Mouse (Mus musculus): ENCODE measurements around the gene Prex1. TPM values are rescaled to one million over a fixed set of nuclear protein-coding genes. Genes with fewer than 3 reads are reported as not detected.
A peak's percentile ranks its signal among the peaks of the same experiment; 100 is the strongest.

Prex1 gene
- total and polyA plus RNA-seq, 3 experiments = 5.5 to 19.5 (median 18.5) TPM

DNA sequence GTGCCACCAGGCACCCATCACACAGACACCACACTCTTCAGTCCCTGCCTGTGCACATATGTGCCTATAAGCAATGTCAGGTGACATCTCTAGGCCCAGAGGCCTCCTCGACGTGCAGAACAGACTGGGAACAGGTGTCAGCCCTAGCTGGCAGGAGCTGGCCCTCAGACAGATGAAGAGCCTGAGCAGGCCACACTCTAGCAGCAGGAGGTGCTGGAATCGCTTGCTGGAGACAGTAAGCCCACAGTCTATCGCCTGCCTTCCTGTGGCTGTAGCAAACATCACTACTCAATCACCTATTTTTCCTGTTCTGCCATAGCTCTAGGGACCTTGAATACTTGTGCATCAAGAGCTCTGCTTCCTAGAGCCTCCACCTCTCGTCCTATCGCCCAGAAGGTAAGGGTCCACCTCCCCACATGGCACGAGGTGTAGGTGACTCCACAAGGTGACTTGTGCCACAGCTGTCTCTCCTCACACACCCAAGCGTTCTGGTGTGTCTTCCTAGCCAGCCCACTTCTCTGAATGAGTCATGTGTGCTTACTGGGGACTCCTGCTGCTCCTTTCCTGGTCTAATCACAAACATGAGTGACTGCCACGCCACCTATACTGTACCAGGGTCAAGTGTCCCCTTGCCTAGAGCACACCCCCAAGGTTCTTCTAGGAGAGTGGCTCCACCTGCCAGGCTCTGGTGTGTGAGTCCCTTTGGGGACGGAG lies 62.2 kb downstream of the Prex1 start:
- Histone ChIP-seq H3K79me2 (replicated peaks; ENCODE audit: control insufficient read depth, extremely low read depth, insufficient read depth, poor library complexity, severe bottlenecking) (no peaks in the 10 kb centered on the region), H3K4me2 (ENCODE audit: insufficient read depth, low read depth, poor library complexity, severe bottlenecking) (no peak overlapping the region), H3K27me3 (replicated peaks) (no peaks in the 10 kb centered on the region), H3K4me3 (replicated peaks in 1 of 3; ENCODE audit: low read depth in 2 of 3, low read length in 2 of 3, poor library complexity in 1 of 3) (no peak overlapping the region), H3K4me1 (ENCODE audit: control insufficient read depth in 1 of 2, insufficient read depth in 2 of 2) (peaks cover 51 to 93% of the 10 kb centered on the region in 2 experiments), H3K9ac (ENCODE audit: insufficient read depth, low read depth) (no peak overlapping the region), H3K27ac (ENCODE audit: insufficient read depth, low read depth) (no peak overlapping the region), H3K9me3 (replicated peaks; ENCODE audit: low read length) (peaks cover 6% of the 10 kb centered on the region), H3K36me3 (replicated peaks in 1 of 2; ENCODE audit: control insufficient read depth in 1 of 2, insufficient read depth in 1 of 2, low read length in 1 of 2) (peaks cover 0 to 26% of the 10 kb centered on the region in 2 experiments)
- no peak for TF ChIP-seq MAZ (IDR thresholded peaks at IDR 0.05; ENCODE audit: low read depth, low read length)
- TF ChIP-seq USF1 (IDR thresholded peaks at IDR 0.05; ENCODE audit: low read depth, low read length) = no peak
- TF ChIP-seq JUND (conservative IDR thresholded peaks at IDR 0.05; ENCODE audit: low read depth, low read length) = 0 out of 2 replicates have a peak, but pooled peaks have one; percentile 35
- TF ChIP-seq JUN (IDR thresholded peaks at IDR 0.05; ENCODE audit: insufficient read depth, low read depth, low read length) = no peak
- TF ChIP-seq ETS1 (conservative IDR thresholded peaks at IDR 0.05; ENCODE audit: low read depth, low read length) = 0 out of 2 replicates have a peak, but pooled peaks have one; percentile 21
- peak; percentile 75 for TF ChIP-seq BHLHE40 (IDR thresholded peaks at IDR 0.05; ENCODE audit: low read depth, low read length)
- TF ChIP-seq ZMIZ1 (IDR thresholded peaks at IDR 0.05; ENCODE audit: low read depth, low read length) = no peak
- peak; percentile 65 for TF ChIP-seq IRF4 (IDR thresholded peaks at IDR 0.05; ENCODE audit: low read depth, low read length)
- in situ Hi-C loops (cut with MboI; ENCODE audit: low pct_ligation_motif_present, low pct_unique_long_range_greater_than_20kb, low sequenced_read_pairs) (no loop called here), dilution Hi-C loops (cut with MboI; ENCODE audit: extremely low pct_ligation_motif_present, extremely low pct_unique_long_range_greater_than_20kb, low sequenced_read_pairs) (no loop called here)
- no peak for DNase-seq (ENCODE audit: extremely low read depth)

DNA sequence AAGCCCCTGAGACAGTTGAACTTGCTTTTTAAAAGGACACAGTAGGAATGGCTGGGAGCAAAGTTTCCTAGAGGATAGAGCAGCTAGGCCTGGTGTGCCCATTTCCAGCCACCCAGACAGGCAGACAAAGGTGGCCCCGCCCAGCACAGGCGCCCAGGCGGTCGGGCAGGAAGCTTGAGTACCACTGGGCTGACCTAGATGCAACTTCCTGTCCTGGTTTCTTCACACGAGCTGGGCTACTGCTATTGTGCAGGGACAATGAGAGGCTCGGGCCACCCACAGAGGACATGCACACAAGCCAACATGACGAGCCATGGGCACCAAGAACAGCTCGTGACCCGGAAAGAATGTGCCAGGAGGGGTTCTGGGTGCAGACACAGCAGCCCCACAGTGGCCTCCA lies 63.2 kb downstream of the Prex1 start:
- no peak for DNase-seq (ENCODE audit: extremely low read depth)
- Histone ChIP-seq H3K27me3 (replicated peaks) (no peaks in the 10 kb centered on the region), H3K36me3 (replicated peaks in 1 of 2; ENCODE audit: control insufficient read depth in 1 of 2, insufficient read depth in 1 of 2, low read length in 1 of 2) (peaks cover 0 to 35% of the 10 kb centered on the region in 2 experiments), H3K4me3 (replicated peaks in 1 of 3; ENCODE audit: low read depth in 2 of 3, low read length in 2 of 3, poor library complexity in 1 of 3) (no peak overlapping the region), H3K79me2 (replicated peaks; ENCODE audit: control insufficient read depth, extremely low read depth, insufficient read depth, poor library complexity, severe bottlenecking) (no peaks in the 10 kb centered on the region), H3K4me2 (ENCODE audit: insufficient read depth, low read depth, poor library complexity, severe bottlenecking) (no peak overlapping the region), H3K9ac (ENCODE audit: insufficient read depth, low read depth) (no peak overlapping the region), H3K4me1 (ENCODE audit: control insufficient read depth in 1 of 2, insufficient read depth in 2 of 2) (peaks cover 43 to 82% of the 10 kb centered on the region in 2 experiments), H3K27ac (ENCODE audit: insufficient read depth, low read depth) (no peak overlapping the region), H3K9me3 (replicated peaks; ENCODE audit: low read length) (peaks cover 6% of the 10 kb centered on the region)
- in situ Hi-C loops (cut with MboI; ENCODE audit: low pct_ligation_motif_present, low pct_unique_long_range_greater_than_20kb, low sequenced_read_pairs) = no loop called here
- TF ChIP-seq PAX5 (IDR thresholded peaks at IDR 0.05; ENCODE audit: low read length) (no peak), ZMIZ1 (IDR thresholded peaks at IDR 0.05; ENCODE audit: low read depth, low read length) (no peak), IRF4 (IDR thresholded peaks at IDR 0.05; ENCODE audit: low read depth, low read length) (no peak), NELFE (IDR thresholded peaks at IDR 0.05; ENCODE audit: low read depth, low read length) (no peak), POLR2A (IDR thresholded peaks at IDR 0.05; ENCODE audit: low read depth, low read length) (no peak), USF1 (IDR thresholded peaks at IDR 0.05; ENCODE audit: low read depth, low read length) (no peak), ZNF384 (IDR thresholded peaks at IDR 0.05; ENCODE audit: low read depth, low read length) (no peak), SIN3A (IDR thresholded peaks at IDR 0.05; ENCODE audit: low read length) (no peak), JUN (IDR thresholded peaks at IDR 0.05; ENCODE audit: insufficient read depth, low read depth, low read length) (no peak), ELF1 (IDR thresholded peaks at IDR 0.05; ENCODE audit: low read depth, low read length) (no peak), MAZ (IDR thresholded peaks at IDR 0.05; ENCODE audit: low read depth, low read length) (no peak)
- dilution Hi-C loops (cut with MboI; ENCODE audit: extremely low pct_ligation_motif_present, extremely low pct_unique_long_range_greater_than_20kb, low sequenced_read_pairs) = no loop called here
